Mouse (Mus musculus): ENCODE measurements around the gene Adamts5.

DNA sequence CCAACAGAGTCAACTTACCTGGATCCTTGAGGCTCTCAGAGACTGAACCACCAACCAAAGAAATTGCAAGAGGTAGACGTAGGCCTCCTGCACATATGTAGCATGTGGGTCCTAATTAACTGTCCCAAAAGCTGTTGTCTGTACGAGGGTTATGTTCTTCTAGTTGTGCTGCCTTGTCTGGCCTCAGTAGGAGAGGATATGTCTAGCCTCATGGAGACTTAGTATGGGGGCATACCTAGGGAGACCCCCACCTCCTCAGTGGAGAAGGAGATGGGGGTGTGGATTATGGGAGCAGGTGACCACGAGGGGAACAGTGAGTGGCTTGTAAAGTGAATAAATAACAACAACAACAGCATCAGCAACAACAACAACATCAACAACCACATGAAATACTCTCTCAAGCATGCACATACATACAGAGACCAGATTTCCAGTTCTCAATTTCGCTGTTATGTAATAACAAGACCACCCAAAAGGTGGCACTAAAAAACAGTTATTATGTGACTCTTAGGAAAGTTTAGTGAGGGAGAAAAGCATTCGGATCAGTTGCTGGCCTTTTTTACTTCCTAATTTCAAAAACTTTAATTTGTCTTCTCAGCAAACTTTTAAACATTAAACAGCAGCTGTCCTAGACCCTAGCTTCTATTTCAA is 81.7 kb downstream of the Adamts5 start:
- TF ChIP-seq CTCF (IDR thresholded peaks at IDR 0.05; ENCODE audit: low read depth) (no peak), EP300 (IDR thresholded peaks at IDR 0.05; ENCODE audit: low read depth) (no peak)

Data from liver, embryonic 14.5 days (tissue).